Mouse (Mus musculus) neural tube, embryonic 13.5 days (tissue): Measurements from ENCODE around the gene Sema4b. TPM values are rescaled to one million over a fixed set of nuclear protein-coding genes. Genes with fewer than 3 reads are reported as not detected.
A peak's percentile ranks its signal among the peaks of the same experiment; 100 is the strongest.

Source experiments
- ATAC-seq: fragments of 200-750 bp; cut with Nextera tagmentation; 2 replicates; pipeline ENCODE4 v1.8.0; 2017; ENCODE audit warnings: low read depth, mild to moderate bottlenecking, moderate TSS enrichment, moderate library complexity
- H3K27ac ChIP-seq: fragments of 300-500 bp; sonication (generic); replicated peaks from 2 replicates; pipeline ENCODE4 v1.5.1; 2015; ENCODE audit warnings: moderate library complexity, mild to moderate bottlenecking, inconsistent platforms
- H3K27me3 ChIP-seq: fragments of 300-500 bp; sonication (generic); 2 replicates; pipeline ENCODE4 v1.6.1; 2015; ENCODE audit warnings: mild to moderate bottlenecking, inconsistent platforms
- H3K36me3 ChIP-seq: fragments of 300-500 bp; sonication (generic); 2 replicates; pipeline ENCODE4 v1.6.1; 2015; ENCODE audit warnings: mild to moderate bottlenecking, inconsistent platforms
- H3K4me1 ChIP-seq: fragments of 300-500 bp; sonication (generic); replicated peaks from 2 replicates; pipeline ENCODE4 v1.6.1; 2015; ENCODE audit warnings: inconsistent platforms
- H3K4me2 ChIP-seq: fragments of 300-500 bp; sonication (generic); 2 replicates; pipeline ENCODE4 v1.6.1; 2015; ENCODE audit warnings: inconsistent platforms, mild to moderate bottlenecking, moderate library complexity
- H3K4me3 ChIP-seq: fragments of 300-500 bp; sonication (generic); 2 replicates; pipeline ENCODE4 v1.5.1; 2015; ENCODE audit warnings: mild to moderate bottlenecking, inconsistent platforms
- H3K9ac ChIP-seq: fragments of 300-500 bp; sonication (generic); 2 replicates; pipeline ENCODE4 v1.6.1; 2015; ENCODE audit warnings: moderate library complexity, mild to moderate bottlenecking, inconsistent platforms
- H3K9me3 ChIP-seq: fragments of 300-500 bp; sonication (generic); 2 replicates; pipeline ENCODE4 v1.6.1; 2016; ENCODE audit warnings: inconsistent platforms
- WGBS: fragments of 180-500 bp; shearing (Covaris S2); methylation state at CpG from one replicate; pipeline ENCODE4 v1.1.7; 2015; 5-methylcytosine and 5-hydroxymethylcytosine counted together
- polyA plus RNA-seq: library from polyadenylated mRNA; unstranded; fragments of >200 nt; fragmentation: Nextera tagmentation; extraction: Ambion mirVana; gene quantifications from 2 replicates; pipeline ENCODE4 v1.2.1, GENCODE M21; 2015

Gene Sema4b
- polyA plus RNA-seq, 1 experiment from 2014 or later, result 23.2 TPM

- 56% methylated on average over 6 of the region's 6 CpGs for WGBS
- no peak overlapping the region for H3K4me3 ChIP-seq
- peak overlapping the region; percentile 87 for H3K4me2 ChIP-seq
- ATAC-seq, result no peak
- H3K36me3 ChIP-seq, result 0 out of 2 replicates have a peak, but pooled peaks cover 5% of the 10 kb centered on the region
- H3K9ac ChIP-seq, result no peak overlapping the region
- no peak overlapping the region for H3K27ac ChIP-seq
- no peaks in the 10 kb centered on the region for H3K9me3 ChIP-seq
- peaks cover 75% of the 10 kb centered on the region for H3K4me1 ChIP-seq
- no peaks in the 10 kb centered on the region for H3K27me3 ChIP-seq
Observed at GRCm38 (mm10) chr7:80200588-80200945, 13.9 kb downstream of the Sema4b start.

DNA sequence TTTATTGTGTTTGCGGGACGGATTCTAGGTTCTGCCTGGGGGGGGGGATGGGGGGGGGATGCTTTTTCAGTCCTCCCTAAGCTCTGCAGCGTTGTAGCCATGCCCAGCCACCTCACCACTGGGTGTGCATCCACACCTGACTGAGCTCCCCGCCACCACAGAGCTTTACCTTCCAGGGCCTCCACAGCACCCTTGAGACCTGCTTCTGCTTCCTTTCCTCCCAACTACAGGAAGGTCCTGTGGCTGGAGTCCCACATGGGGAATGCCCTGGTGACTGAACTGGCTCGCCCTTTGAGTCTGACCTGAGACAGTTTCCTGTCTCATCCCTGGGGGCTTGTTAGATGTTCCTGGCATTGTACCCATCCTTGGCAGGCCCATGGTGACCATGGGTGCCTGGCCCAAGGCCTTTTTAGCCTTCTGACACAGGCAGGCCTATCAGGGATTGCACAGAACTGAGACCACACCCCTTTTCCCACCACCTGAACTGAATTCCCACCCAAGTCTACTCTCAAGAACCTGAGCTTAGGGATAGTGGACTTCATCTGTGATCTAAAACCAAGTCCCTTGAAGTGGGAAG, 14.4 kb downstream of the Sema4b start:
- peaks cover 76% of the 10 kb centered on the region for H3K4me1 ChIP-seq

DNA sequence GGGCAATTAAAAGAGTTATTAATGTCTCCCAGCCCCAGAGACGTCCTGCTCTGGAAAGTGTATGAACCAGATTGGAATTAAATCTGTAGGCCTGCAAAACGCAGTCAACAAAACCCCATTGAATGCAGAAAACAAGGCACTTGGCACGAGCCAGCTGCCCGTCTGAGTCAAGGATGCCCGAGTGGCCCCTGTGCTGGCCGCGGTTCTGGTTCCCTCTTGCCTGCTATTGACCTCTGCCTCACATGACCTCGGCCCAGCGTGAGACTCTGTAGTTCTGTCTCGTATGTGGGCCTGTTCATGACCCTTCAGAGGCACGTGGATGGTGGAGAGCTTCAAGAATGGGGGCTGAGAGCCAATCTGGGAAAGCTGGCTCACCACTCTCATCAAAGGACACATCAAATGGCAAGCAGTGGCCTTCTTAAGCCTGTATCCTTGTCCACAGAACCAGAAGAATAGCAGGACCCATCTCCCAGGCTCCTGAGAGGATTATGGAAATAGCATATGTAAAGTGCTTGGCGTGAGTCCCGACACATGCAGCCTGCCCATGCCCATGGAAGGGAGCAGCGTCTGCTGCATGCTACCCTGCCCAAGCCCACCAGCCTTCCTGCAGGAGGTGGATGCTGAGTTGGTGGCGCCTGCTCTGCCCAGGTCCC, 15.4 kb downstream of the Sema4b start:
- peak overlapping the region; percentile 29; the same call in 1 of the 2 replicates for H3K27ac ChIP-seq
- peak overlapping the region; percentile 13; the same call in 1 of the 2 replicates for H3K4me2 ChIP-seq
- 77% methylated on average over 15 of the region's 15 CpGs for WGBS

More for the DNA sequence above, 14.4 kb downstream of the Sema4b start:
- no peak overlapping the region for H3K4me3 ChIP-seq
- WGBS, result 83% methylated on average over 5 of the region's 5 CpGs
- ATAC-seq, result no peak
- 0 out of 2 replicates have a peak overlapping the region, but pooled peaks have one; percentile 31 for H3K9ac ChIP-seq
- H3K27me3 ChIP-seq, result no peaks in the 10 kb centered on the region
- no peaks in the 10 kb centered on the region for H3K9me3 ChIP-seq
- H3K27ac ChIP-seq, result 0 out of 2 replicates have a peak overlapping the region, but pooled peaks have one; percentile 29
- H3K4me2 ChIP-seq, result peak overlapping the region; percentile 87
- H3K36me3 ChIP-seq, result 0 out of 2 replicates have a peak, but pooled peaks cover 5% of the 10 kb centered on the region

GRCm38 (mm10) chr7:80202961-80203360, 16.3 kb downstream of the Sema4b start:
- no peak for ATAC-seq
- 0 out of 2 replicates have a peak, but pooled peaks cover 5% of the 10 kb centered on the region for H3K36me3 ChIP-seq
- H3K4me1 ChIP-seq, result peaks cover 83% of the 10 kb centered on the region
- peak overlapping the region; percentile 86 for H3K27ac ChIP-seq
- peak overlapping the region; percentile 41 for H3K9ac ChIP-seq
- 83% methylated on average over 5 of the region's 5 CpGs for WGBS
- peak overlapping the region; percentile 13; the same call in 1 of the 2 replicates for H3K4me2 ChIP-seq
- H3K27me3 ChIP-seq, result no peaks in the 10 kb centered on the region
- H3K4me3 ChIP-seq, result no peak overlapping the region
- H3K9me3 ChIP-seq, result no peaks in the 10 kb centered on the region

More for the DNA sequence above, 15.4 kb downstream of the Sema4b start:
- Histone ChIP-seq H3K9ac (peak overlapping the region; percentile 38; the same call in 1 of the 2 replicates), H3K4me3 (no peak overlapping the region), H3K36me3 (0 out of 2 replicates have a peak, but pooled peaks cover 5% of the 10 kb centered on the region), H3K4me1 (peaks cover 81% of the 10 kb centered on the region), H3K9me3 (no peaks in the 10 kb centered on the region), H3K27me3 (no peaks in the 10 kb centered on the region)
- ATAC-seq, result no peak

DNA sequence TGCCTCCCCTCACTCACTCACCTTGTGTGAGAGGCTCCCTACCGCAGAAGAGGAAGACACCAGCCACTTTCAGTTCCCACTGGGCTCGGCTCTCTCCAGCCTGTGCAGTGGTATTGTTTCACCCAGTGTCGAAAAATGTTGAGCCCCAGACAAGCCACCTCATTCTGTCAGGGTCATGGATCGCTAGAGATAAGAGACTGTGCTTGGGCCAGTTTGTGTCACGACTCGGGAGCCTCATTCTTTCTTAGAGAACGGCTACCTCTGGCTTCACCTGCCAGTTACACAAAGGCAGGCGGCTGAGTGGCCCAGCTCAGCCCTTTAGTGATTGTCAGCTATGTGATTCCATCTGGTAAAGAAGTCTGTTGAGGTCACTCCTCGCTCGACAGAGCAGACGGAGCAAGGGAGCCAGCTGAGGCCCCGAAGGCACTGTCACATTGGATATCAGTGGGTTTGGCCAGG, 17.0 kb downstream of the Sema4b start:
- H3K27me3 ChIP-seq, result no peaks in the 10 kb centered on the region
- 0 out of 2 replicates have a peak, but pooled peaks cover 5% of the 10 kb centered on the region for H3K36me3 ChIP-seq
- peak overlapping the region; percentile 86 for H3K27ac ChIP-seq
- peak overlapping the region; percentile 13; the same call in 1 of the 2 replicates for H3K4me2 ChIP-seq
- H3K4me1 ChIP-seq, result peaks cover 90% of the 10 kb centered on the region
- 40% methylated on average over 12 of the region's 12 CpGs for WGBS
- ATAC-seq, result no peak
- H3K9me3 ChIP-seq, result no peaks in the 10 kb centered on the region
- no peak overlapping the region for H3K4me3 ChIP-seq
- peak overlapping the region; percentile 41 for H3K9ac ChIP-seq

DNA sequence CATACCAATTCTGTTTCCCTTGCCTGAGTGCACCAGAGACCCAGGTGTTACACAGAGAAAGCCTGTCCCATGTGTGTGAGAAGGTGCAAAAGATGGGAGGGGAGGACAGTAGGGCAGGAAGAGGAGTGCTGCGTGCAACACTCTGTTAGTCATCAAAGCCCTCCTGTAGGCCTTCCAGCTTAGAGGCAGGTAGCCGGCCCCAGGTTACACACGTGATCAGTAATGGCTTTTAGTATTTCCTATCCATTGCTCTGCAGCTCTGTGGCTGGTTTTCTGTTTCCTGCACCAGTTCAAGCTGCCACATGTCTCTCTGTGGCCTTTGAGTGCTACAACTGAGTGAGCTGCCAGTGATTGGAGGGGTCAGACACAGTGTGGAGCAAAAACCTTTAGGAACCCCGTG, 17.7 kb downstream of the Sema4b start:
- H3K4me1 ChIP-seq, result peaks cover 93% of the 10 kb centered on the region
- no peak overlapping the region for H3K9ac ChIP-seq
- no peak for ATAC-seq
- no peaks in the 10 kb centered on the region for H3K9me3 ChIP-seq
- H3K27ac ChIP-seq, result peak overlapping the region; percentile 86
- H3K27me3 ChIP-seq, result no peaks in the 10 kb centered on the region
- H3K4me3 ChIP-seq, result no peak overlapping the region
- H3K36me3 ChIP-seq, result 0 out of 2 replicates have a peak, but pooled peaks cover 5% of the 10 kb centered on the region
- WGBS, result 80% methylated on average over 4 of the region's 4 CpGs
- H3K4me2 ChIP-seq, result no peak overlapping the region

DNA sequence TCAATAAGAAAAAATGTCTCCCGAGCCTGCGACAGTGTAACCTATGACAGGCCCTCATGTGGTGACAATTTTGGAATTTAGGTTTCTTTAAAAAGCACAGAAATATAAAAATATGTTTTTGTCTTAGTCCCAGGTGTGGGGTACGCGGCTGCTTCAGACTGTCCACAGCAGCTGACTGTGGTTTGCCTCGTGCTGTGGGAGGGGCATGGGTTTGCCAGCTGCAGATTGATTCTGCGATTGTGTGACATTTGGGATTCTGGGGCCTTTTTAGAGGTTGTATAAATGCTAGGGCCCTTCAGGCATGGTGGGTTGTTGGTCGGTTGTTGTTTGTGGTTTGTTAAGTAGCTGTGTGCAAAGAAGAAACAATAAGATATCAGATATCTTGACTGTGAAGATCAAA, 18.3 kb downstream of the Sema4b start:
- H3K9me3 ChIP-seq, result no peaks in the 10 kb centered on the region
- WGBS, result 82% methylated on average over 7 of the region's 7 CpGs
- no peak overlapping the region for H3K4me2 ChIP-seq
- 0 out of 2 replicates have a peak, but pooled peaks cover 5% of the 10 kb centered on the region for H3K36me3 ChIP-seq
- H3K27ac ChIP-seq, result no peak overlapping the region
- H3K9ac ChIP-seq, result no peak overlapping the region
- H3K4me1 ChIP-seq, result peaks cover 93% of the 10 kb centered on the region
- H3K4me3 ChIP-seq, result no peak overlapping the region
- no peak for ATAC-seq
- no peaks in the 10 kb centered on the region for H3K27me3 ChIP-seq

DNA sequence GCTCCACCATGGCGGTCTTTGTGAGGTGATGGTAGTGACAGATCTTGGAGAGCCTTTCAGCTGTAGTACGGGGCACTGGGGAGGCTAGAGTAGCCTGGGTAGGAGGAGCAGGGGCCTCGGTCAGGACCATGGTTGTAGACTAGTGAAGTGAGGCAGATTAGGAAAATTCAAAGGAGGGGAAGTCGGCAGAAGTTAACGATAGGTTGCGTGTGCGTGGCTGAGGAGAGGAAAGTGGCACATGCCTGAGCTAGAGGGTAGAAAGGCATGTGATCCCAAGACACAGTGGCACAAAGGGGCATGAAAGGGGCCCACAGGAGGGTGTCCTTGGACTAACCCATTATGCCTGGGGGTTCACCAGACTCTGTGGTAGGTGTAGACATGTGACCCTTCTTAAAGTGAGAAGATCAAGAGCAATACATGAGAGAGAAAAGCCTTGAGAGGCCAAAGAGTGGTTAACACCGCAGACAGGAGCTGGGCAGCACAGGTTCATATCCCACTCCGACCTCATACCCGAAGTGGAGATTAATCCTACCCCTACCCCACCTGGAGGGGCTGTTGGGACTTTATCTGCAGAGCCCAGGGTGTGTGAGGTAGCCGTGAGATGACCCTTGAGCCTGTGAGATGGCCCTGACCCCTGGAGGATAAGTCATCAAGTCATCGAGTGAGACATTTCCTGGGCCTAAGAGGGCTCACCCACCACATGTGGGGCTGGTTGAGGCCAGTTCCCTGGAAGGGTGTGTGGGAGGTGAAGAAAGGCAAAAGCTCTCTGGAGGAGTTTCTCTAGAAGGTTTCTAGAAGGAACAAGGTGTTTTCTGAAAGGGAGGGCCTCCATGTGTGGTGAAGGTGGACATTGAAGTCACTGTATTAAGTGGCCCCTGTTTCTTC, 19.3 kb downstream of the Sema4b start:
- Histone ChIP-seq H3K36me3 (0 out of 2 replicates have a peak, but pooled peaks cover 5% of the 10 kb centered on the region), H3K9ac (no peak overlapping the region), H3K4me1 (peaks cover 91% of the 10 kb centered on the region), H3K27me3 (no peaks in the 10 kb centered on the region), H3K4me2 (no peak overlapping the region), H3K4me3 (no peak overlapping the region), H3K27ac (no peak overlapping the region), H3K9me3 (no peaks in the 10 kb centered on the region)
- ATAC-seq, result no peak
- 89% methylated on average over 12 of the region's 12 CpGs for WGBS

GRCm38 (mm10) chr7:80207314-80207731, 20.7 kb downstream of the Sema4b start:
- Histone ChIP-seq H3K4me1 (peaks cover 77% of the 10 kb centered on the region), H3K9me3 (no peaks in the 10 kb centered on the region), H3K9ac (no peak overlapping the region), H3K27ac (no peak overlapping the region), H3K27me3 (no peaks in the 10 kb centered on the region), H3K4me2 (no peak overlapping the region), H3K4me3 (no peak overlapping the region), H3K36me3 (0 out of 2 replicates have a peak, but pooled peaks cover 4% of the 10 kb centered on the region)
- WGBS, result 78% methylated on average over 3 of the region's 3 CpGs
- no peak for ATAC-seq

GRCm38 (mm10) chr7:80208026-80208642, 21.5 kb downstream of the Sema4b start:
- 78% methylated on average over 18 of the region's 18 CpGs for WGBS
- Histone ChIP-seq H3K4me2 (no peak overlapping the region), H3K4me1 (peaks cover 69% of the 10 kb centered on the region), H3K36me3 (peaks cover 6% of the 10 kb centered on the region), H3K4me3 (no peak overlapping the region), H3K27ac (no peak overlapping the region), H3K9me3 (no peaks in the 10 kb centered on the region), H3K9ac (no peak overlapping the region), H3K27me3 (no peaks in the 10 kb centered on the region)
- ATAC-seq, result no peak

DNA sequence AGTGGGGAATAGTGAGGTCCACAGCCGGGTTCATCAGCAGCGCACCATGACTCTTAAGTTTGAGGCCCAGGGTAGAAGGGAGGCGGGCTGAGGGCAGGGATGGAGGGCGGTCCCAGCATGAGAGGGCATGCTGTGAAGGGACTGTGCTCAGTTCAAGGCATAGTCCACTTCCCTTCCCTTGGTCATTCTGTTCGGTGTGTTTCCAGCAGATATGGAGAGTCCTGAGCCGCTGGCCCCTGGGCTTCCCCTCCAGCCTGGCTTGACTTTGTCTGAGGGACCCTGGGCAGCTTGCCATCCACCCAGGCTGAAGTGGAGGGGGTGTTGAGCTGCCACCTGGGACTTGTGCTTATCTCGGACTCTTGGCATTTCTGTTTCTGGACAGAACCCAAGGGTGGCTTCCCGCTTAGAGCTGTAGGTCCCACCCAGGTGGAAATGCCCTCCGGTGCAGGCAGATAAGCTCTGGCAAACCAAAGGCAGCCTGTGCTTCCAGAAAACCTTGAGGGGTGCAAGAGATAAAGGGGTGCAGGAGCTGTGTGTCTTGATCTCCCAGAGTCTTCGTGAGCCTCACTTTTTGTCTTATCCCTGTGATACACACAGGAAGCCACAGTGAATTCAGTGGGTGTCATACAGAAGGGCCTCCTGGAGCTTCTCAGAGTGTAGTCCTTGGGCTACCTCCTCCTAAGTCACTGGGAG, 22.2 kb downstream of the Sema4b start:
- Histone ChIP-seq H3K9me3 (no peaks in the 10 kb centered on the region), H3K9ac (no peak overlapping the region), H3K27ac (no peak overlapping the region), H3K36me3 (peaks cover 13% of the 10 kb centered on the region), H3K27me3 (no peaks in the 10 kb centered on the region), H3K4me2 (no peak overlapping the region), H3K4me1 (peaks cover 62% of the 10 kb centered on the region), H3K4me3 (no peak overlapping the region)
- no peak for ATAC-seq
- WGBS, result 81% methylated on average over 10 of the region's 10 CpGs
